Mouse (Mus musculus) frontal cortex, adult (tissue): Measurements from ENCODE around the gene Gm26897.

ENCODE experiments used
- ATAC-seq: cut with Nextera tagmentation; 2 replicates; pipeline ENCODE4 v1.9.2; 2017; ENCODE audit warnings: mild to moderate bottlenecking, moderate library complexity, mixed read lengths; ENCODE audit not compliant: low TSS enrichment

The Gm26897 gene

DNA sequence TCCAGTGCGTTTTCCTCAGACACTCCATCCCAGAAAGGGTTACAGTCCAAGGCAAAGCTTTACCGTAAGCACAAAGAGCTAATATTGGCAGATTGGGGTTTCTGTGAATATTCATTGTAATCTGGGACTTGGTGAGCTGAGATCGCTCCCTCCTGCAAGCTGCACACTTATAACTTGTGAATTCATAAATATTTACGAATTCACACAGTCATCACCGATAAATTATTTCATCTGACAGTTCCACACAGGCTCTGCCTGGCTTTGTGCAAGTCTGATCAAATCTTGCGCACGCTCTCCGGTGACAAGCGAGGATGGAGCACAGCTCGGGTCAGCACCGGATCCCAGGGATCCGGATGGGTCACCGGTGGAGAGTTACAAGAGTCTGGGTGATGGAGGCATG, 16.4 kb downstream of the Gm26897 start:
- ATAC-seq = no peak

- ATAC-seq = peak; percentile 90
Measured at GRCm38 (mm10) chr5:111754484-111755139, 20.9 kb downstream of the Gm26897 start.

- 0 out of 2 replicates have a peak, but pooled peaks have one; percentile 38 for ATAC-seq
Measured at GRCm38 (mm10) chr5:111755330-111755729, 21.6 kb downstream of the Gm26897 start.

DNA sequence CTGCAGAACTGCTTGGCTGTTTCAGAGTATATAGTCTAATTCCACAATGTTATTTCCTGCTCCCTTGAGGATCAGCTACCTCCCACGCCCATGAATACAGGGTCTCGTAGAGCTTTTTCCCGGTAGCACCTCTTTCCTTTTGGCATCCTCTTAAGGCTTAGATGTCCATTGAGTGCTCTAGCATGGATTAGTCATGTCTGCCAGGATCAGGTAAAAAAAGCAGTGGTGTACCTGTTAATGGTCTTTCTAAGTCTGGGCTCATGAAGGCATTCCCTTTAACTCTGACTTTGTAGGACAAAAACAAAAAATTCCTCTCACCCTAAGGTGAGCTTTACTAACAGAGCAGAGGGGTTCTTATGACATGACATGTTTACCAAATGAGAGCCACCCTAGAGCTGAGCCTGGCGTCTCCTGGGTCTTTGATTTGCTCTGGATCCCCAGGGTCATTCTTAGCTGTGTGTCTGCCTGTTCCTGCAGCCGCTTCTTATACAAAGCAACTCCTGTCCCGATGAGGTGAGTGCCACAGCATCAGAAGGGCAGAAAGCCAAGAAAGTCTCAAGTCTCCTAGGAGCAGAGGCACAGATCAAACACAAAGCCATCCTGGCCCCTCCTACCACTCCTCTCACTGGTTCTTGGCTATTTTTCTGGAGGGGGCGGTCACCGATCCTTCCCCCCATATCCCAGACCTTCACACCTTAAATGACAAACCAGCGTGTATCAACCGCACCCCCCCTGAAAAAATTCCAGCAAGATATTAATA, 27.2 kb downstream of the Gm26897 start:
- no peak for ATAC-seq

GRCm38 (mm10) chr5:111761574-111761973, 27.9 kb downstream of the Gm26897 start:
- ATAC-seq = no peak

- peak; percentile 96 for ATAC-seq
Measured at GRCm38 (mm10) chr5:111762085-111762484, 28.4 kb downstream of the Gm26897 start.

DNA sequence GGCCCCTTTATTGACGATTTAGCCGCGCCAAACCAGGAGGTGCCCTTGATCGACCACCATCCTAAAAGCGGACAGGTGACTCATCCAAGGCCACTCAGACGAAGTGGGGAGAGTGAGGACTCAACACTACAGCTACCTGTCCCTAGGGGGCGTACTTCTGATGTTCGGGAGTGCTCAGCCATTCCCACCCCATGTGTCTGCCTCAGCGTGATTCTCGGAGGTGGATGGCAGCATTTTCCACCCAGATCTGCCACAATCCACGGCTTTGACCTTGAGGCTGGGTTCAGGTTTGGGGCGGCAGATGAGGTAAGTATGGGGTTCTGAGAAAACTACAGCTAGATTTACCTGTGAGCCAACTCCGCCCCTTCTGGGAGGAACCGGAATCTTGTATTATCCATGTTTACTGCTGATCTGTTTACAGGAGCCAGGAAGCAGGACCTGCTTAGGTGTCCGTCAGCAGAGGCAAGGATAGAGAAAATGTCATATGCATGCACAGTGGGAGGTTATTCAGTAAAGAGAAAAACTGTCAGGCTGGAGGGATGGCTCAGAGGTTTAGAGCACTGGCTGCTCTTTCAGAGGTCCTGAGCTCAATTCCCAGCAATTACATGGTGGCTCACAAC, 32.1 kb downstream of the Gm26897 start:
- no peak for ATAC-seq

DNA sequence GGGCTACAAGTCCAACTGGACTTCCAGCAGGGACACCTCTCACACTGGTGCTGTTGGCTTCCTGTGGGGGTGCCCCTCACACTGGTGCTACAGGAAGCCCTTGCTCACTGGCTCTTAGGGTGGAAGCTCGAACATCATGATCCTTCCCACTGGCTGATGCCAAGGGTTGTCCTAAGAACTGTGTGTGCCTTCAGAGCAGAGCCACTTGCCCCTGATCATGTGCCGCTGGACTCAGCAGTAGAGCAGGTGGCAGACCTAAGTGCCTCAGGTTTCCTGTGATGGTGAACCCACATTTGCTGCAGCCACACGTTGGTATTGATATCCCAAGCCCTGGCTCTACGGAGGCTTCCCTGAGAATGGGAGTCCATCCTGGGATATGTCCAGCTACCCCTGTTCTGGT, 33.0 kb downstream of the Gm26897 start:
- ATAC-seq = no peak

- ATAC-seq = no peak
Measured at GRCm38 (mm10) chr5:111770266-111770665, 36.5 kb downstream of the Gm26897 start.

DNA sequence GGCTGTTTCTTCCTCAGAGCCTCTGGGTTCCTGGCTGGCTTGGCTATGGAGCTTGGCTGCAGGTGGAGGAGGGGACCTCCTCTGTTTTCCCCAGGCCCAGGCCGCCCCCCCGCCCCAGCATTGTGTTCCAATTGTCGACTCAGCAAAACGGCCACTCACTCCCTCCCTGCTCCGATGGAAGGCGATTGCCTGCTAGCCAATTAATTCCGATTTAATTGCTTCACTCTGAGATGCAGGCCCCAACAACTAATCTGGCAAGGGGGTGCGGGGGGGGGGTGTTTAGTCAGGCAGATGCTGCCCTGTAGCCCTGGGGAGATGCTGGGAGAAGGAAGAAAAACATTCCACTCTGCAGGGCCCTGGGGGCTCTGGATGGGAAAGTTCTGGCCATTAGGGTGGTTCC, 38.4 kb downstream of the Gm26897 start:
- ATAC-seq = no peak

- no peak for ATAC-seq
Measured at GRCm38 (mm10) chr5:111772591-111773406, 39.1 kb downstream of the Gm26897 start.

- ATAC-seq = no peak
Measured at GRCm38 (mm10) chr5:111773407-111773733, 39.6 kb downstream of the Gm26897 start.

GRCm38 (mm10) chr5:111776246-111776645, 42.5 kb downstream of the Gm26897 start:
- no peak for ATAC-seq

- no peak for ATAC-seq
Measured at GRCm38 (mm10) chr5:111778093-111778492, 44.4 kb downstream of the Gm26897 start.

- ATAC-seq = no peak
Measured at GRCm38 (mm10) chr5:111779776-111780485, 46.2 kb downstream of the Gm26897 start.
